Mouse (Mus musculus): ENCODE data around the gene Lurap1l. TPM values are rescaled to one million over a fixed set of nuclear protein-coding genes. Genes with fewer than 3 reads are reported as not detected.

The Lurap1l gene
- 6.3 and 8.3 TPM in 2 replicates for polyA plus RNA-seq (2015; fragmentation: Nextera tagmentation; extraction: Ambion mirVana)

DNA sequence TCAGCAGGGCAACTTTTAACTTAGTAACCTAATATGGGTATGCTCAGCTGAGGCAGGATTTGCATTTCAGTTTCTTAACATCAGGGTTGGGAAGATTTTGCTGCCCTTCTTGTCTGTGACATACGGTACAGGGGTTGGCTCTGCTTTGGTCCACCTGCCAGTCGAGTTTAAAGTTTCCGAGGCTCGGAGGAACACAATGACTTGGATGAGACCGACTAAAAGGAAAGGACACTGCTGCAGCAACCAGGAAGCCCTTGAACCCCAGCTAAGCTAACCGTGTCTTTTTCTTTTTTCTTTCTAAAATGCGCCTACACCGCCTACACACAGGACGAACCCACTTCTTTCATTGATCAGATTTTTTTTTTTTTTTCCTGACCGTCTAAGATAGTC, at the start of gene Lurap1l:
Gene Lurap1l, plus strand, starts transcription at position 166 of the 390 bp plus-strand sequence.

Small RNA genes lying within 50 kb of the gene (microRNA-seq; reads per million reads assigned to microRNA genes)
- 0 reads per million in 2 experiments for gene Gm27452

Other genes starting within 250 kb of the Lurap1l start
- 0.17 and 0.23 TPM in 2 replicates for gene Tyrp1, start 76.5 kb upstream of the Lurap1l start, polyA plus RNA-seq (2015; fragmentation: Nextera tagmentation; extraction: Ambion mirVana)